Mouse (Mus musculus) adrenal gland (tissue): ENCODE results near the gene Immp2l.

Source experiments
- intact Hi-C: fragments of 180-260 bp; cut with DNase I; formaldehyde crosslinking; loops from one replicate; pipeline ENCODE4 v1.15.1; 2025

Gene Immp2l

GRCm38 (mm10) chr12:41167802-41168201 lies 143.9 kb downstream of the Immp2l start:
- intact Hi-C loops, result no loop called here

GRCm38 (mm10) chr12:41170051-41170450 lies 146.2 kb downstream of the Immp2l start:
- intact Hi-C loops, result no loop called here

GRCm38 (mm10) chr12:41182856-41183255 lies 159.0 kb downstream of the Immp2l start:
- intact Hi-C loops, result no loop called here

GRCm38 (mm10) chr12:41185060-41185459 lies 161.2 kb downstream of the Immp2l start:
- intact Hi-C loops, result no loop called here

GRCm38 (mm10) chr12:41185509-41185908 lies 161.6 kb downstream of the Immp2l start:
- intact Hi-C loops, result no loop called here

- intact Hi-C loops, result no loop called here
These were observed 168.9 kb downstream of the Immp2l start for GRCm38 (mm10) chr12:41192829-41193228.

GRCm38 (mm10) chr12:41196374-41196773 lies 172.5 kb downstream of the Immp2l start:
- intact Hi-C loops, result no loop called here

- intact Hi-C loops, result no loop called here
These were observed 191.3 kb downstream of the Immp2l start for GRCm38 (mm10) chr12:41215186-41215585.

GRCm38 (mm10) chr12:41221893-41222292 lies 198.0 kb downstream of the Immp2l start:
- intact Hi-C loops, result loop anchor here (10.0 kb wide), 1 partner anchor 263 kb away; the partner anchor contains the start of gene Lrrn3

- intact Hi-C loops, result loop anchor here (10.0 kb wide), 1 partner anchor 261 kb away; the partner anchor contains the start of gene Lrrn3
These were observed 199.8 kb downstream of the Immp2l start for GRCm38 (mm10) chr12:41223686-41224085.

GRCm38 (mm10) chr12:41224538-41224937 lies 200.6 kb downstream of the Immp2l start:
- intact Hi-C loops, result loop anchor here (10.0 kb wide), 1 partner anchor 260 kb away; the partner anchor contains the start of gene Lrrn3

- intact Hi-C loops, result no loop called here
These were observed 208.1 kb downstream of the Immp2l start for GRCm38 (mm10) chr12:41231966-41232365.

GRCm38 (mm10) chr12:41237880-41238279 lies 214.0 kb downstream of the Immp2l start:
- intact Hi-C loops, result no loop called here

GRCm38 (mm10) chr12:41241221-41241620 lies 217.3 kb downstream of the Immp2l start:
- intact Hi-C loops, result no loop called here

- intact Hi-C loops, result no loop called here
These were observed 224.4 kb downstream of the Immp2l start for GRCm38 (mm10) chr12:41248254-41248653.

- intact Hi-C loops, result no loop called here
These were observed 226.2 kb downstream of the Immp2l start for GRCm38 (mm10) chr12:41250123-41250522.

- intact Hi-C loops, result no loop called here
These were observed 234.0 kb downstream of the Immp2l start for GRCm38 (mm10) chr12:41257905-41258304.

GRCm38 (mm10) chr12:41259608-41260007 lies 235.7 kb downstream of the Immp2l start:
- intact Hi-C loops, result no loop called here

- intact Hi-C loops, result no loop called here
These were observed 250.2 kb downstream of the Immp2l start for GRCm38 (mm10) chr12:41274136-41274535.

- intact Hi-C loops, result no loop called here
These were observed 251.5 kb downstream of the Immp2l start for GRCm38 (mm10) chr12:41275361-41275760.

- intact Hi-C loops, result no loop called here
These were observed 254.0 kb downstream of the Immp2l start for GRCm38 (mm10) chr12:41277896-41278295.

- intact Hi-C loops, result no loop called here
These were observed 265.2 kb downstream of the Immp2l start for GRCm38 (mm10) chr12:41289047-41289446.

- intact Hi-C loops, result no loop called here
These were observed 283.1 kb downstream of the Immp2l start for GRCm38 (mm10) chr12:41307015-41307414.
